Mouse (Mus musculus) cerebellum, adult 8-10 months (tissue): ENCODE data around the gene Gm3558.
A peak's percentile ranks its signal among the peaks of the same experiment; 100 is the strongest.
"Not testable (repeated sequence)": the region's sequence is repeated elsewhere in the genome, so short reads cannot be mapped to it uniquely, and the experiment has no call there.

ENCODE experiments used
- DNase-seq: peaks from one replicate; pipeline ENCODE4 v3.0.0; 2022

The Gm3558 gene

DNA sequence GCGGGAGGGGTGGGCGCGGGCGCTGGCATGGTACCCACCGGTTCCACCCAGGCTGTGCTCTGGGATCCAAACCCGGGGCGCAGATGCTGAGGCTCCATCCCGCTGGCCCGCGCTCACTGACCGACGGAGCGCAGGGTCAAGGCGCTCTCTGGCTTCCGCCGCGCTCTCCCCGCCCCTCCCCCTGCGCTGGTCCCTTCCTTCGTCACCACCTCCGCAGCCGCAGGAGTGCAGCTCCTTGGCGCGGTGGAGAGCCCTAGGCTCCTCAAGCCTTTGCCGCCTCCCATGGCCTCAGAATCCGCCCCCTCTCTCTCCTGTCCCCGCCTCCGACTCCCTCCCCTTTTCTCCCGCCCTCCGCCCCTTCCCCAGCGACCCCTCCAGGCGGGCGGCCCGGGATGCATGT lies at the start of gene Gm3558:
Gm3558 (minus strand) TSS at position 185 of the 400 bp plus-strand sequence.
- not testable (repeated sequence) for DNase-seq

DNA sequence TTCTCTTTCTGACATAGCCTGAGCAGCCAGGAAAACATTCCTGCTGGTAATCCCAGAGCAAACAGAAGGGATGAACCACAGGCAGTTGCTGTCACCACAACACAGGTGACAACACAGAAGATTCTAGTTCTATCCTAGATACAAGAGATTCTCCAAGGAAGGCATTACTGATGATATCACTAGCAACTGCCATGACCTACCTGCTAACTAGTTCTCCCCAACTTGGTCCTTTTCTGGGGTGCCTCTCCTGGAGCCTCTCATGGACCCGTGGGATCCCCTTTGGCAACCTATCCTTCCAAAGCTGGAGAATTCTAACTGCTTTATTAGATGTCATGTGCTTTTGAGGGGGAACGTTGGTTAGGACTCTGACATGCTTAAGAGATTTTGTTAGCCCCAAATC lies 27.1 kb upstream of the Gm3558 start, which contains the start of gene Gm10338:
Gm10338 (minus strand) TSS at position 101 of the 400 bp plus-strand sequence.
- not testable (repeated sequence) for DNase-seq

DNA sequence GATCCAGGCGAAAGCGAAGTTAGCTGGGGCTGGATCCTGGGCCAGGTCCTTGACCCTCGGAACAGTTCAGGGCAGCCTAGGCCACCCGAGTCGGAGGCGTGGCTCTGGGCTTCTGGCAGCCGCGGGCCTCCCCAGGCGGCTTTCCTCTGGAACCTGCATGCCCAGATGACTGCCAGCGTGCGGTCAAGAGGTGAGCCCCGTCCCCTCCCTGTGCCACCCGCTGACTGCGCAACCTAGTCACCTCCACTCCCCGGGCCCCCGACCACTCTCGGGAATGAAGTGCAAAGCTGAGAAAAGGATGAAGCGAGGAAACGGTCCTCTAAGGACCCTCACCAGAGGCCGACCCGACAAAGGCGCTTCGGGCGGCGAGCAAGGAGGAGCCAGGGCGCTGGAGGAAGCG lies 476 bp downstream of the Gm3558 start:
- not testable (repeated sequence) for DNase-seq

DNA sequence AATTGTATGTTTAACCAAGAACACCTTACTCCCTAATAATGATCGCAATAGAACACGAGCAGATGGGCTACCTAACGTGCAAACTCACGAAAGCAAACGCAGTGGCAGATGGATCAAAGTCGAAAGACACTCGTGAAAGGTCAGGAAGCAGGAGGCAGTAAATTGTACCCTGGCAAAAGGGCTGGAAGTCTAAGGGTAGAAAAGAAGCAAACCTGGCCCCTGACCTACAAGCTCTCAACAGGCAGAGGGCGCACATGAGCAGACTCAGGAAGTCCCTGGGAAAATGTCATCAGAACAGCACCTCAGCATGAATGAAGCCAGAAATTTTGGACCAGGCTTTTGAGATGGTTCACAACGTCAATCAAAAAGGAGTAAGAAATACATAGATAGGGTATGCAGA lies 1.1 kb downstream of the Gm3558 start:
- peak; percentile 37 for DNase-seq
